Comparison of ENCODE assay signal across 13 mouse cellular contexts in the genomic region with DNA sequence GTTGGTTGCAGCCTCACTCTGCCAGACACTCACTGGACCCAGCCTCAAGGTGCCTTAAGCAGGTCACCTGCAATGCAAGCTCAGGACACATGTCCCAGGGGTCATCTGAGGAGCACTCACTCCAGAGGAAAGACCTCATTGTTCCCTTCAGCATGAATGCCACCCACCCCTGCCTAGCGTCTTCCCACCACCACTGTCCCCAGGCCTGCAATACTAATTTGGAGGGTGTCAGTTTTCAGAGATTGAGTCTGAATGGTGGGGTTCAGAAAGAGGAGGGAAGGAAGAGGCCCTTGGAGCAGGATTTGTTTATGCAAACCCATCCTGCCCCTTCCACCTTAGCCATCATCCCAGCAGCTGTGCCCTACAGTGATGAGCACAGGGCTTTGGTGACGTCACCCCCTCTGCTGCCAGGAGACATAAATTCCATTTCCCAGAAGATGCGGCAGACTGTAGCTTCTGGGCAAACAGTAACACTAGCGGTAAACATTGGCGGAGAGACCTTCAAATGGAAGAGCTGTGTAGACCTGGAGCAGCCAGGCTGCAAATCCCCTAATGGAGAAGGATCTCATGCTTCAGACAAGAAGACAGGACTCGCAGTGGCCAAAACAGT.
DNase-seq lines count a peak whose midpoint lies in the region; ATAC-seq lines count a peak whose summit lies in the region.
"Had no signal": no experiment of that assay in that cellular context is flagged by ENCODE, and none has a peak within 500 bp of the region (broad histone marks: within the 10 kb centered on the region; RNA-seq: fewer than 3 reads in every experiment).

No protein-coding gene starts in this region.

- H3K4me3 ChIP-seq in hindbrain, embryonic 12.5 days, result no peak overlapping the region
- no peak overlapping the region for H3K4me3 ChIP-seq in hindbrain, embryonic 11.5 days (ENCODE audit: low read depth, low read length)
- H3K4me3 ChIP-seq in midbrain, embryonic 14.5 days (replicated peaks; ENCODE audit: low read depth, low read length), result no peak overlapping the region
- H3K4me3 ChIP-seq in midbrain, embryonic 15.5 days, result no peak overlapping the region
- H3K4me3 ChIP-seq in neural tube, embryonic 15.5 days (replicated peaks), result no peak overlapping the region

- peak; percentile 50 for DNase-seq in adrenal gland, adult 2 months
- DNase-seq in adrenal gland, adult 8-10 months, result no peak
- no peak for DNase-seq in hindbrain, embryonic 11.5 days (ENCODE audit: low spot score)
- DNase-seq in midbrain, embryonic 14.5 days, result peak; percentile 54
- DNase-seq in left cerebral cortex, adult 9 months (ENCODE audit: low spot score in 2 of 2), result no peak
- DNase-seq: cerebellum, postnatal 36 days; heart, postnatal 4 days; thymus, postnatal 25 days had no signal

- ATAC-seq in hindbrain, embryonic 12.5 days (ENCODE audit: low FRiP score), result 0 out of 2 replicates have a peak, but pooled peaks have one; percentile 47
- no peak for ATAC-seq in hindbrain, embryonic 11.5 days (ENCODE audit: low FRiP score)
- ATAC-seq in midbrain, embryonic 14.5 days (ENCODE audit: low FRiP score, low TSS enrichment), result no peak
- ATAC-seq in midbrain, embryonic 15.5 days (replicated peaks), result no peak; the same call in 1 of the 2 replicates
- peak; percentile 54; the same call in 1 of the 2 replicates for ATAC-seq in neural tube, embryonic 15.5 days (ENCODE audit: low FRiP score)

- no peak overlapping the region for H3K9ac ChIP-seq in hindbrain, embryonic 12.5 days
- no peak overlapping the region for H3K9ac ChIP-seq in hindbrain, embryonic 11.5 days (ENCODE audit: low read depth, low read length)
- H3K9ac ChIP-seq in midbrain, embryonic 14.5 days (replicated peaks; ENCODE audit: low read length), result no peak overlapping the region
- H3K9ac ChIP-seq in midbrain, embryonic 15.5 days, result no peak overlapping the region
- H3K9ac ChIP-seq in neural tube, embryonic 15.5 days (replicated peaks), result no peak overlapping the region

- H3K36me3 ChIP-seq in hindbrain, embryonic 12.5 days, result no peaks in the 10 kb centered on the region
- H3K36me3 ChIP-seq in hindbrain, embryonic 11.5 days (ENCODE audit: control insufficient read depth, insufficient read depth, low read length), result no peaks in the 10 kb centered on the region
- no peaks in the 10 kb centered on the region for H3K36me3 ChIP-seq in midbrain, embryonic 14.5 days (ENCODE audit: control insufficient read depth, insufficient read depth, low read length)
- H3K36me3 ChIP-seq in midbrain, embryonic 15.5 days (replicated peaks), result no peaks in the 10 kb centered on the region
- H3K36me3 ChIP-seq in neural tube, embryonic 15.5 days, result no peaks in the 10 kb centered on the region
- H3K36me3 ChIP-seq: G1E had no signal

- H3K4me2 ChIP-seq in hindbrain, embryonic 12.5 days (replicated peaks), result no peak overlapping the region
- no peak overlapping the region for H3K4me2 ChIP-seq in hindbrain, embryonic 11.5 days (replicated peaks; ENCODE audit: low read depth, low read length)
- no peak overlapping the region for H3K4me2 ChIP-seq in midbrain, embryonic 14.5 days (ENCODE audit: low read length)
- H3K4me2 ChIP-seq in midbrain, embryonic 15.5 days, result no peak overlapping the region
- no peak overlapping the region for H3K4me2 ChIP-seq in neural tube, embryonic 15.5 days

- H3K27ac ChIP-seq in hindbrain, embryonic 12.5 days, result no peak overlapping the region
- no peak overlapping the region for H3K27ac ChIP-seq in hindbrain, embryonic 11.5 days (ENCODE audit: low read depth, low read length)
- no peak overlapping the region for H3K27ac ChIP-seq in midbrain, embryonic 14.5 days (replicated peaks; ENCODE audit: low read depth, low read length)
- no peak overlapping the region for H3K27ac ChIP-seq in midbrain, embryonic 15.5 days
- H3K27ac ChIP-seq in neural tube, embryonic 15.5 days (replicated peaks), result peak overlapping the region; percentile 56
- H3K27ac ChIP-seq: macrophage had no signal

- no peaks in the 10 kb centered on the region for H3K9me3 ChIP-seq in hindbrain, embryonic 12.5 days (replicated peaks)
- no peaks in the 10 kb centered on the region for H3K9me3 ChIP-seq in hindbrain, embryonic 11.5 days (ENCODE audit: control insufficient read depth, low read length)
- H3K9me3 ChIP-seq in midbrain, embryonic 14.5 days (ENCODE audit: control insufficient read depth, low read length), result no peaks in the 10 kb centered on the region
- H3K9me3 ChIP-seq in midbrain, embryonic 15.5 days, result no peaks in the 10 kb centered on the region
- no peaks in the 10 kb centered on the region for H3K9me3 ChIP-seq in neural tube, embryonic 15.5 days (replicated peaks)
- H3K9me3 ChIP-seq: G1E had no signal

- no peaks in the 10 kb centered on the region for H3K27me3 ChIP-seq in hindbrain, embryonic 12.5 days
- no peaks in the 10 kb centered on the region for H3K27me3 ChIP-seq in hindbrain, embryonic 11.5 days (ENCODE audit: control insufficient read depth, insufficient read depth, low read length)
- no peaks in the 10 kb centered on the region for H3K27me3 ChIP-seq in midbrain, embryonic 14.5 days (ENCODE audit: control insufficient read depth, insufficient read depth, low read length)
- H3K27me3 ChIP-seq in midbrain, embryonic 15.5 days (replicated peaks), result no peaks in the 10 kb centered on the region
- no peaks in the 10 kb centered on the region for H3K27me3 ChIP-seq in neural tube, embryonic 15.5 days (replicated peaks)

- 53% methylated on average over 6 of the region's 6 CpGs for WGBS in hindbrain, embryonic 12.5 days
- WGBS in hindbrain, embryonic 11.5 days, result 55% methylated on average over 6 of the region's 6 CpGs
- 54% methylated on average over 6 of the region's 6 CpGs for WGBS in midbrain, embryonic 14.5 days
- WGBS in midbrain, embryonic 15.5 days, result 55% methylated on average over 6 of the region's 6 CpGs
- WGBS in neural tube, embryonic 15.5 days, result 27% methylated on average over 6 of the region's 6 CpGs

- H3K4me1 ChIP-seq in hindbrain, embryonic 12.5 days, result peaks cover 18% of the 10 kb centered on the region
- H3K4me1 ChIP-seq in hindbrain, embryonic 11.5 days (replicated peaks; ENCODE audit: control insufficient read depth, insufficient read depth, low read length), result no peaks in the 10 kb centered on the region
- no peaks in the 10 kb centered on the region for H3K4me1 ChIP-seq in midbrain, embryonic 14.5 days (ENCODE audit: control insufficient read depth, insufficient read depth, low read length)
- 0 out of 2 replicates have a peak, but pooled peaks cover 3% of the 10 kb centered on the region for H3K4me1 ChIP-seq in midbrain, embryonic 15.5 days
- H3K4me1 ChIP-seq in neural tube, embryonic 15.5 days, result peaks cover 19% of the 10 kb centered on the region

Comparison
In these comparisons a context has a peak if more than half of its experiments do, and no peak if none do; other contexts are left out.
1. DNase-seq: peak in adrenal gland, adult 2 months (single experiment) and midbrain, embryonic 14.5 days (single experiment); none in adrenal gland, adult 8-10 months (single experiment), hindbrain, embryonic 11.5 days (single experiment) and left cerebral cortex, adult 9 months (0 of 2).
2. ATAC-seq: peak in hindbrain, embryonic 12.5 days (single experiment) and neural tube, embryonic 15.5 days (single experiment); none in hindbrain, embryonic 11.5 days (single experiment), midbrain, embryonic 14.5 days (single experiment) and midbrain, embryonic 15.5 days (single experiment).